Mouse (Mus musculus) midbrain, postnatal 0 days (tissue): ENCODE results near the gene Hspa14. TPM values are rescaled to one million over a fixed set of nuclear protein-coding genes. Genes with fewer than 3 reads are reported as not detected.

Experiments
- ATAC-seq: fragments of 200-750 bp; cut with Nextera tagmentation; 2 replicates; pipeline ENCODE4 v1.8.0; 2017; ENCODE audit warnings: moderate number of reproducible peaks, mild to moderate bottlenecking, moderate TSS enrichment, moderate library complexity; ENCODE audit not compliant: low FRiP score
- DNase-seq: peaks from one replicate; pipeline ENCODE4 v3.0.0-alpha.2; 2015; ENCODE audit warnings: low spot score
- H3K27ac ChIP-seq: fragments of 300-500 bp; sonication (generic); 2 replicates; pipeline ENCODE4 v1.5.1; 2014; ENCODE audit warnings: low read depth, mild to moderate bottlenecking, low read length, mixed read lengths
- H3K27me3 ChIP-seq: fragments of 300-500 bp; sonication (generic); 2 replicates; pipeline ENCODE4 v1.6.1; 2014; ENCODE audit warnings: low read length, control low read depth, mixed read lengths; ENCODE audit not compliant: insufficient read depth
- H3K36me3 ChIP-seq: fragments of 300-500 bp; sonication (generic); 2 replicates; pipeline ENCODE4 v1.6.1; 2014; ENCODE audit warnings: low read length, control low read depth, mixed read lengths; ENCODE audit not compliant: insufficient read depth
- H3K4me1 ChIP-seq: fragments of 300-500 bp; sonication (generic); 2 replicates; pipeline ENCODE4 v1.6.1; 2014; ENCODE audit warnings: mild to moderate bottlenecking, control low read depth, antibody characterized with exemption, low read length, mixed read lengths; ENCODE audit not compliant: insufficient read depth
- H3K4me2 ChIP-seq: fragments of 300-500 bp; sonication (generic); 2 replicates; pipeline ENCODE4 v1.6.1; 2014; ENCODE audit warnings: low read depth, mild to moderate bottlenecking, low read length, mixed read lengths; ENCODE audit not compliant: poor library complexity, severe bottlenecking
- H3K4me3 ChIP-seq: fragments of 300-500 bp; sonication (generic); 2 replicates; pipeline ENCODE4 v1.5.1; 2014; ENCODE audit warnings: low read depth, mild to moderate bottlenecking, low read length, moderate library complexity
- H3K9ac ChIP-seq: fragments of 300-500 bp; sonication (generic); replicated peaks from 2 replicates; pipeline ENCODE4 v1.6.1; 2014; ENCODE audit warnings: mild to moderate bottlenecking, low read length, moderate library complexity, mixed read lengths; ENCODE audit not compliant: poor library complexity, severe bottlenecking
- H3K9me3 ChIP-seq: fragments of 300-500 bp; sonication (generic); 2 replicates; pipeline ENCODE4 v1.6.1; 2016; ENCODE audit warnings: low read length, control low read depth
- CTCF ChIP-seq: IDR thresholded peaks from 2 replicates; pipeline ENCODE4 v1.5.1; 2016; ENCODE audit warnings: antibody characterized with exemption, mild to moderate bottlenecking
- WGBS: fragments of 180-500 bp; shearing (Covaris S2); extraction: QIAGEN DNeasy Blood & Tissue Kit; methylation state at CpG from one replicate; pipeline ENCODE4 v1.1.7; 2014; 5-methylcytosine and 5-hydroxymethylcytosine counted together
- polyA plus RNA-seq: library from polyadenylated mRNA; unstranded; fragments of >200 nt; fragmentation: Nextera tagmentation; extraction: Ambion mirVana; gene quantifications from 2 replicates; pipeline ENCODE4 v1.2.1, GENCODE M21; 2015
- total RNA-seq: library from RNA; depleted of rRNA; stranded (reverse); fragments of >200 nt; gene quantifications from 2 replicates; pipeline ENCODE4 v1.2.3, GENCODE M21; 2014

Gene Hspa14
- total and polyA plus RNA-seq, 2 experiments from 2014 or later = 42.7 to 45.1 TPM

GRCm38 (mm10) chr2:3480239-3480638, 32.4 kb downstream of the Hspa14 start:
- H3K36me3 ChIP-seq = no peaks in the 10 kb centered on the region
- no peak for DNase-seq
- H3K4me3 ChIP-seq = no peak overlapping the region
- peak; percentile 27 for TF ChIP-seq CTCF
- no peak overlapping the region for H3K9ac ChIP-seq
- ATAC-seq = no peak
- H3K4me1 ChIP-seq = no peaks in the 10 kb centered on the region
- 91% methylated on average over 3 of the region's 3 CpGs for WGBS
- H3K4me2 ChIP-seq = no peak overlapping the region
- no peak overlapping the region for H3K27ac ChIP-seq
- no peaks in the 10 kb centered on the region for H3K27me3 ChIP-seq
- no peaks in the 10 kb centered on the region for H3K9me3 ChIP-seq

- Histone ChIP-seq H3K9ac (no peak overlapping the region), H3K27ac (no peak overlapping the region), H3K4me3 (no peak overlapping the region), H3K36me3 (no peaks in the 10 kb centered on the region), H3K4me2 (peak overlapping the region; percentile 79), H3K4me1 (no peaks in the 10 kb centered on the region), H3K9me3 (no peaks in the 10 kb centered on the region), H3K27me3 (no peaks in the 10 kb centered on the region)
- WGBS = 52% methylated on average over 3 of the region's 3 CpGs
- DNase-seq (no peak), ATAC-seq (no peak)
- TF ChIP-seq CTCF = no peak
Measured at GRCm38 (mm10) chr2:3475746-3476251, 36.8 kb downstream of the Hspa14 start.

- H3K27ac ChIP-seq = peak within 1 kb of the TSS; percentile 78
- under 1% methylated on average over 33 of the region's 42 CpGs for WGBS
Measured at GRCm38 (mm10) chr2:3474861-3475283, 37.7 kb downstream of the Hspa14 start, which contains the start of gene Suv39h2. Gene Suv39h2 (minus strand): TSS chr2:3475031.

GRCm38 (mm10) chr2:3474361-3474805, 38.2 kb downstream of the Hspa14 start:
- Histone ChIP-seq H3K9ac (peak overlapping the region; percentile 68), H3K27ac (peak overlapping the region; percentile 78), H3K4me3 (peak overlapping the region; percentile 97), H3K4me2 (peak overlapping the region; percentile 79), H3K27me3 (no peaks in the 10 kb centered on the region), H3K9me3 (no peaks in the 10 kb centered on the region), H3K36me3 (no peaks in the 10 kb centered on the region; the same call in 1 of the 2 replicates), H3K4me1 (no peaks in the 10 kb centered on the region)
- WGBS = under 1% methylated on average over 45 of the region's 46 CpGs
- ATAC-seq (peak; percentile 80), DNase-seq (peak; percentile 67)
- no peak for TF ChIP-seq CTCF

More at GRCm38 (mm10) chr2:3474861-3475283, 37.7 kb downstream of the Hspa14 start, which contains the start of gene Suv39h2:
- peak within 1 kb of the TSS; percentile 97 for H3K4me3 ChIP-seq
- TF ChIP-seq CTCF = no peak
- no peaks in the 10 kb centered on the region for H3K9me3 ChIP-seq
- H3K9ac ChIP-seq = peak within 1 kb of the TSS; percentile 68
- no peaks in the 10 kb centered on the region; the same call in 1 of the 2 replicates for H3K36me3 ChIP-seq
- DNase-seq = peak; percentile 96
- peak; percentile 97 for ATAC-seq
- peak within 1 kb of the TSS; percentile 79 for H3K4me2 ChIP-seq
- H3K4me1 ChIP-seq = no peaks in the 10 kb centered on the region
- H3K27me3 ChIP-seq = no peaks in the 10 kb centered on the region

GRCm38 (mm10) chr2:3473891-3474290, 38.7 kb downstream of the Hspa14 start:
- no peaks in the 10 kb centered on the region; the same call in 1 of the 2 replicates for H3K36me3 ChIP-seq
- WGBS = under 1% methylated on average over 12 of the region's 12 CpGs
- H3K4me3 ChIP-seq = peak overlapping the region; percentile 97
- no peaks in the 10 kb centered on the region for H3K4me1 ChIP-seq
- TF ChIP-seq CTCF = no peak
- no peaks in the 10 kb centered on the region for H3K9me3 ChIP-seq
- peak overlapping the region; percentile 78 for H3K27ac ChIP-seq
- peak overlapping the region; percentile 68 for H3K9ac ChIP-seq
- peak overlapping the region; percentile 79 for H3K4me2 ChIP-seq
- H3K27me3 ChIP-seq = no peaks in the 10 kb centered on the region
- no peak for DNase-seq
- no peak for ATAC-seq

GRCm38 (mm10) chr2:3456590-3456989, 56.0 kb downstream of the Hspa14 start:
- DNase-seq (no peak), ATAC-seq (no peak)
- Histone ChIP-seq H3K9ac (no peak overlapping the region), H3K4me2 (no peak overlapping the region), H3K4me3 (no peak overlapping the region), H3K4me1 (no peaks in the 10 kb centered on the region), H3K36me3 (peaks cover 17% of the 10 kb centered on the region), H3K27ac (no peak overlapping the region), H3K27me3 (no peaks in the 10 kb centered on the region), H3K9me3 (no peaks in the 10 kb centered on the region)
- 70% methylated on average over 4 of the region's 4 CpGs for WGBS
- 0 out of 2 replicates have a peak, but pooled peaks have one; percentile 17 for TF ChIP-seq CTCF
